Mouse (Mus musculus): Measurements from ENCODE around the gene Ppp2r5c.

The Ppp2r5c gene

GRCm38 (mm10) chr12:110511856-110512433 lies 65.0 kb downstream of the Ppp2r5c start:
- no peak for DNase-seq (ENCODE audit: low read depth, low spot score)

- no peak for DNase-seq (ENCODE audit: low read depth, low spot score)
Measured at GRCm38 (mm10) chr12:110512884-110513283, 66.0 kb downstream of the Ppp2r5c start.

GRCm38 (mm10) chr12:110515676-110516075 lies 68.8 kb downstream of the Ppp2r5c start:
- no peak for DNase-seq (ENCODE audit: low read depth, low spot score)

- DNase-seq (ENCODE audit: low read depth, low spot score), result no peak
Measured at GRCm38 (mm10) chr12:110520236-110520987, 73.5 kb downstream of the Ppp2r5c start.

GRCm38 (mm10) chr12:110523526-110523925 lies 76.6 kb downstream of the Ppp2r5c start:
- no peak for DNase-seq (ENCODE audit: low read depth, low spot score)

- DNase-seq (ENCODE audit: low read depth, low spot score), result no peak
Measured at GRCm38 (mm10) chr12:110532711-110533110, 85.8 kb downstream of the Ppp2r5c start.

- no peak for DNase-seq (ENCODE audit: low read depth, low spot score)
Measured at GRCm38 (mm10) chr12:110533151-110533550, 86.2 kb downstream of the Ppp2r5c start.

GRCm38 (mm10) chr12:110533832-110534231 lies 86.9 kb downstream of the Ppp2r5c start:
- DNase-seq (ENCODE audit: low read depth, low spot score), result no peak

- DNase-seq (ENCODE audit: low read depth, low spot score), result no peak
Measured at GRCm38 (mm10) chr12:110535361-110535760, 88.4 kb downstream of the Ppp2r5c start.

- no peak for DNase-seq (ENCODE audit: low read depth, low spot score)
Measured at GRCm38 (mm10) chr12:110537751-110538150, 90.8 kb downstream of the Ppp2r5c start.

- no peak for DNase-seq (ENCODE audit: low read depth, low spot score)
Measured at GRCm38 (mm10) chr12:110539346-110539745, 92.4 kb downstream of the Ppp2r5c start.

GRCm38 (mm10) chr12:110539798-110540197 lies 92.9 kb downstream of the Ppp2r5c start:
- peak; percentile 39 for DNase-seq (ENCODE audit: low read depth, low spot score)

GRCm38 (mm10) chr12:110540273-110540672 lies 93.4 kb downstream of the Ppp2r5c start:
- no peak for DNase-seq (ENCODE audit: low read depth, low spot score)

GRCm38 (mm10) chr12:110541001-110541400 lies 94.1 kb downstream of the Ppp2r5c start:
- DNase-seq (ENCODE audit: low read depth, low spot score), result no peak

GRCm38 (mm10) chr12:110541528-110541927 lies 94.6 kb downstream of the Ppp2r5c start:
- no peak for DNase-seq (ENCODE audit: low read depth, low spot score)

GRCm38 (mm10) chr12:110545040-110545701 lies 98.3 kb downstream of the Ppp2r5c start:
- no peak for DNase-seq (ENCODE audit: low read depth, low spot score)

- DNase-seq (ENCODE audit: low read depth, low spot score), result no peak
Measured at GRCm38 (mm10) chr12:110547573-110547972, 100.7 kb downstream of the Ppp2r5c start.

GRCm38 (mm10) chr12:110549437-110550112 lies 102.7 kb downstream of the Ppp2r5c start:
- DNase-seq (ENCODE audit: low read depth, low spot score), result no peak

- no peak for DNase-seq (ENCODE audit: low read depth, low spot score)
Measured at GRCm38 (mm10) chr12:110550364-110550763, 103.4 kb downstream of the Ppp2r5c start.

GRCm38 (mm10) chr12:110552113-110552512 lies 105.2 kb downstream of the Ppp2r5c start:
- no peak for DNase-seq (ENCODE audit: low read depth, low spot score)

- DNase-seq (ENCODE audit: low read depth, low spot score), result no peak
Measured at GRCm38 (mm10) chr12:110553362-110553761, 106.4 kb downstream of the Ppp2r5c start.
